Mouse (Mus musculus): ENCODE measurements at regions not wholly inside any gene's neighbourhood (a gene's known extent, or its start where the extent isn't known, plus 50 kb on each side); places are given as distances from the start of the nearest gene placed in this dataset.

DNA sequence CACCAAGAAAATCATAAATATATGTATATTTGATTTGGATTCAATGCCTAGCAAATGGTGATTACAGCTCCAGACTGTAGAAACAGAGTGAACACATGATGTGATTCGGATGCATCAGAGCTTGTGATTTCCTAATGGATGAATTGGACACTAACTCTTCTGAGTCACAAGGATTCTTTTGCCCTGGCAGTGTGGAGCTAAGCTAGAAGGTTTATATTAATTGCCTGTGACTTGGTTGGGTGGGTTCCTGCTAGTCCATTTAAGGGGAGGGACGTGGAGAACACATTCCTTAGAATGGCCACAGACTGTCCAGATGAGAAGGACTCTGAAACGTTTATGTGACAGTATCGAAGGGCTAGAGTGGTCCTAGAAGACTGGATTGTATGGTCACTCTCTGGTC, 129.5 kb upstream of the Cdkn2b start:
- H3K36me3 ChIP-seq (ENCODE audit: control insufficient read depth, insufficient read depth, low read length), result no peaks in the 10 kb centered on the region
- WGBS, result 63% methylated on average over 4 of the region's 4 CpGs
- DNase-seq (ENCODE audit: low spot score), result no peak
- no peaks in the 10 kb centered on the region for H3K27me3 ChIP-seq (ENCODE audit: control insufficient read depth, insufficient read depth, low read length)
- H3K9me3 ChIP-seq (ENCODE audit: control insufficient read depth, low read length), result no peaks in the 10 kb centered on the region
- no peak overlapping the region for H3K4me3 ChIP-seq (replicated peaks; ENCODE audit: low read length)
- H3K9ac ChIP-seq (ENCODE audit: low read depth, low read length, severe bottlenecking), result no peak overlapping the region
- H3K4me2 ChIP-seq (replicated peaks; ENCODE audit: low read depth, low read length, severe bottlenecking), result no peak overlapping the region
- ATAC-seq (ENCODE audit: low FRiP score, low read depth), result no peak
- H3K27ac ChIP-seq (replicated peaks; ENCODE audit: low read depth, low read length), result no peak overlapping the region
- peaks cover under 1% of the 10 kb centered on the region; the same call in 1 of the 2 replicates for H3K4me1 ChIP-seq (ENCODE audit: control insufficient read depth, insufficient read depth, low read length)
- TF ChIP-seq POLR2A (IDR thresholded peaks at IDR 0.05; ENCODE audit: borderline replicate concordance, extremely low read depth, insufficient read depth, insufficient read length), result no peak

DNA sequence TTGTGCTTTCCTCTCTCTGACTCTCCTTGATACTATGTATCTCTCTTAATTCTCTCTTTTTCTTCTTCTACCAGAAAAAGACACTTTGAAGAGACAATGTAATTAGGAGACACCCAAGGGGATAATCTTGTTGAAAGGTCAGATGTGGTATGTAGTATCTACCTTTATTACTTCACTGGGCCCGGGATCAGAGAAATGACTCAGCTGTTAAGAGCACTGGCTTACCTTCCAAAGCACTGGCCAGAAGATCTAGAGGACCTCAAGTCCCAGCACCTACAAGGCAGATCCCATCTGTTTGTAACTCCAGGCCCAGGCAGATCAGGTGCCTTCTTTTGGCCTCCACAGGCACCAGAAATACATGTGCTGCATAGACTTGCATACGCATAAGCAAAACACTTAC, 127.8 kb upstream of the Cdkn2b start:
- Histone ChIP-seq H3K4me2 (replicated peaks; ENCODE audit: low read depth, low read length, severe bottlenecking) (no peak overlapping the region), H3K27ac (replicated peaks; ENCODE audit: low read depth, low read length) (no peak overlapping the region), H3K36me3 (ENCODE audit: control insufficient read depth, insufficient read depth, low read length) (no peaks in the 10 kb centered on the region), H3K4me3 (replicated peaks; ENCODE audit: low read length) (no peak overlapping the region), H3K4me1 (ENCODE audit: control insufficient read depth, insufficient read depth, low read length) (no peaks in the 10 kb centered on the region), H3K27me3 (ENCODE audit: control insufficient read depth, insufficient read depth, low read length) (no peaks in the 10 kb centered on the region), H3K9ac (ENCODE audit: low read depth, low read length, severe bottlenecking) (no peak overlapping the region), H3K9me3 (ENCODE audit: control insufficient read depth, low read length) (no peaks in the 10 kb centered on the region)
- TF ChIP-seq POLR2A (IDR thresholded peaks at IDR 0.05; ENCODE audit: borderline replicate concordance, extremely low read depth, insufficient read depth, insufficient read length), result no peak
- DNase-seq (ENCODE audit: low spot score) (no peak), ATAC-seq (ENCODE audit: low FRiP score, low read depth) (no peak)
- WGBS, result 89% methylated on average over 2 of the region's 2 CpGs

DNA sequence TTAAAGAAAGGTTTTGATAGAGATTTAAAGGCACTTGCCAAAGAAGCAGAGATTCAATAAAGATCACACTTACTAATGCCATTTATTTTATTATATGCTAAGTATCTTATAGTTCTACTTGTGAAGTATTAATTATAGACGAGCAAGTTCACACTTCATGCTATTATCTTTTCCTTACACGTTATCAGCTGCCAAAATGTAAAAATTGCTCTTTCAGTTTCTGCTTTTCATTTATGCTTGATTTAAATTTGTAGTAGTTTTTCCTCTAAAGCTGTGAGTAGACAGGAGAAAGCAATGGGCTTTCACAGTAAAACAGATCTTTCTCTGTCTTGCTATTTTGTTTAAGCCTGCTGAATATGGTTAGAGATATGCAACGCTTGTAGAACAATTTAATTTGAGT, 125.9 kb upstream of the Cdkn2b start:
- H3K27ac ChIP-seq (replicated peaks; ENCODE audit: low read depth, low read length), result no peak overlapping the region

DNA sequence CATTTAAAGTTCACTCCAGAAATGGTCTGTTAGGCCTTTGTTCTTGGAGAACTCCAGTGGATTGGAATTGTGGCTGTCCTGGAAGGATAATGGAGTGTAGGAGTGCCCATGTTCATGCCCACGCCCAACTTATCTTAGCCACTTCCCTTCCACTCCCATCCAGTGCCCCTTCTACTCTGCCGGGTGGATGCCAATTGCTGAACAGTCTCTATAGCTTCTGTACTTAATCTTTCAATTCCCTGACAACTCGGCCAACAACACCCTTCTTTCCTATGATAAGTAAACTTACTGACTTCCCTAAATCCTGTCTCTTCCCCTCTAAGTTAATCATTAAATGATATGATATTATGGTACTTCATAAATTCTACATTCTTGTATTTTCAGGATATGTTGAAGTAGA, 123.3 kb upstream of the Cdkn2b start:
- no peak for TF ChIP-seq POLR2A (IDR thresholded peaks at IDR 0.05; ENCODE audit: borderline replicate concordance, extremely low read depth, insufficient read depth, insufficient read length)
- Histone ChIP-seq H3K9me3 (ENCODE audit: control insufficient read depth, low read length) (no peaks in the 10 kb centered on the region), H3K4me2 (replicated peaks; ENCODE audit: low read depth, low read length, severe bottlenecking) (no peak overlapping the region), H3K27me3 (ENCODE audit: control insufficient read depth, insufficient read depth, low read length) (no peaks in the 10 kb centered on the region), H3K4me3 (replicated peaks; ENCODE audit: low read length) (no peak overlapping the region), H3K9ac (ENCODE audit: low read depth, low read length, severe bottlenecking) (no peak overlapping the region), H3K27ac (replicated peaks; ENCODE audit: low read depth, low read length) (no peak overlapping the region), H3K36me3 (ENCODE audit: control insufficient read depth, insufficient read depth, low read length) (no peaks in the 10 kb centered on the region), H3K4me1 (ENCODE audit: control insufficient read depth, insufficient read depth, low read length) (no peaks in the 10 kb centered on the region)
- 85% methylated on average over 3 of the region's 3 CpGs for WGBS
- ATAC-seq (ENCODE audit: low FRiP score, low read depth), result no peak
- DNase-seq (ENCODE audit: low spot score), result no peak

More for the DNA sequence above, 125.9 kb upstream of the Cdkn2b start:
- TF ChIP-seq POLR2A (IDR thresholded peaks at IDR 0.05; ENCODE audit: borderline replicate concordance, extremely low read depth, insufficient read depth, insufficient read length), result no peak
- no peak overlapping the region for H3K4me2 ChIP-seq (replicated peaks; ENCODE audit: low read depth, low read length, severe bottlenecking)
- H3K36me3 ChIP-seq (ENCODE audit: control insufficient read depth, insufficient read depth, low read length), result no peaks in the 10 kb centered on the region
- no peaks in the 10 kb centered on the region for H3K27me3 ChIP-seq (ENCODE audit: control insufficient read depth, insufficient read depth, low read length)
- no peaks in the 10 kb centered on the region for H3K9me3 ChIP-seq (ENCODE audit: control insufficient read depth, low read length)
- H3K4me1 ChIP-seq (ENCODE audit: control insufficient read depth, insufficient read depth, low read length), result no peaks in the 10 kb centered on the region
- no peak for DNase-seq (ENCODE audit: low spot score)
- 77% methylated on average over 3 of the region's 3 CpGs for WGBS
- ATAC-seq (ENCODE audit: low FRiP score, low read depth), result no peak
- H3K4me3 ChIP-seq (replicated peaks; ENCODE audit: low read length), result no peak overlapping the region
- no peak overlapping the region for H3K9ac ChIP-seq (ENCODE audit: low read depth, low read length, severe bottlenecking)

DNA sequence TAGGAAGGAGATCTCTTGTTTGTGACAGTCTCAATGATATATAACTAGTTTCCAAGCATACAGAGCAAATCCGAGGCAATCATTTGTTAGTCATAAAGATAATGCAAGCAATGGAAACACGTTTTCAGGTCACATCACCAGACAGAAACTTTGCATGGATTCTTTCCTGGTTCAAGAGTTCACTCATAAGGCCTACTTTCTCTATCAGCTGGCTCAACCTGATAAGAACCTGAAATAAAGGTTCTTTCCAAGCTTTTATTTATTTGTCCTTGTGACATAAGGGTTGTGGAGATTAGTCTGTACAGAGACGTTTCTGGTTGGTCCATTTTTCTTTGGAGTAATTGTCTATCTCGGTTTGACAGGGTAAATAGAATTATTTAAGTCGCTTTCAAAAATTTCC, 122.7 kb upstream of the Cdkn2b start:
- 65% methylated on average over 5 of the region's 5 CpGs for WGBS

DNA sequence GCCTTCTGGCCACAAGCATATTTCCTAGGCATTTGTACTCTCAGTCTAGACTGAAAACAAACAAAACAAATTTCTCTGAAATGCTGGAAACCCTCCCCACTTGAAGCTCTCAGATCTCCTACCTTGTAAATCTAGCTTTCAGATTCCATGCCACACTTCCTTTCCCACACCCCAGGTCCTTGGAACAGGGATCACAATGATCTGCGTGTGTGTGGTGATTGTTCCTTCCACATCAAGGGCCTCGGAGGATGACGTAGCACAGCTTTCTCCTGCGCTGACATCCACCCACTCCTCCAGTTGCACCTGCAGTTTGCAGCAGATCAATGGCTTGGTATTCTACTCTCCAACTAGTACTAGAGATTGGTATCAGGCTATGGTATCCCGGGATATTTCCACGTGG, 120.7 kb upstream of the Cdkn2b start:
- Histone ChIP-seq H3K9me3 (ENCODE audit: control insufficient read depth, low read length) (no peaks in the 10 kb centered on the region), H3K9ac (ENCODE audit: low read depth, low read length, severe bottlenecking) (no peak overlapping the region), H3K36me3 (ENCODE audit: control insufficient read depth, insufficient read depth, low read length) (no peaks in the 10 kb centered on the region), H3K4me3 (replicated peaks; ENCODE audit: low read length) (no peak overlapping the region), H3K27me3 (ENCODE audit: control insufficient read depth, insufficient read depth, low read length) (no peaks in the 10 kb centered on the region), H3K4me1 (ENCODE audit: control insufficient read depth, insufficient read depth, low read length) (peaks cover 11% of the 10 kb centered on the region; the same call in 1 of the 2 replicates), H3K4me2 (replicated peaks; ENCODE audit: low read depth, low read length, severe bottlenecking) (no peak overlapping the region), H3K27ac (replicated peaks; ENCODE audit: low read depth, low read length) (no peak overlapping the region)
- DNase-seq (ENCODE audit: low spot score) (no peak), ATAC-seq (ENCODE audit: low FRiP score, low read depth) (no peak)
- 75% methylated on average over 6 of the region's 6 CpGs for WGBS
- no peak for TF ChIP-seq POLR2A (IDR thresholded peaks at IDR 0.05; ENCODE audit: borderline replicate concordance, extremely low read depth, insufficient read depth, insufficient read length)

More for the DNA sequence above, 122.7 kb upstream of the Cdkn2b start:
- no peak for TF ChIP-seq POLR2A (IDR thresholded peaks at IDR 0.05; ENCODE audit: borderline replicate concordance, extremely low read depth, insufficient read depth, insufficient read length)
- Histone ChIP-seq H3K27ac (replicated peaks; ENCODE audit: low read depth, low read length) (no peak overlapping the region), H3K27me3 (ENCODE audit: control insufficient read depth, insufficient read depth, low read length) (no peaks in the 10 kb centered on the region), H3K9ac (ENCODE audit: low read depth, low read length, severe bottlenecking) (no peak overlapping the region), H3K9me3 (ENCODE audit: control insufficient read depth, low read length) (no peaks in the 10 kb centered on the region), H3K4me3 (replicated peaks; ENCODE audit: low read length) (no peak overlapping the region), H3K36me3 (ENCODE audit: control insufficient read depth, insufficient read depth, low read length) (no peaks in the 10 kb centered on the region), H3K4me1 (ENCODE audit: control insufficient read depth, insufficient read depth, low read length) (peaks cover 1% of the 10 kb centered on the region; the same call in 1 of the 2 replicates), H3K4me2 (replicated peaks; ENCODE audit: low read depth, low read length, severe bottlenecking) (no peak overlapping the region)
- DNase-seq (ENCODE audit: low spot score), result no peak
- ATAC-seq (ENCODE audit: low FRiP score, low read depth), result no peak
